Mouse (Mus musculus): ENCODE data around the gene Fgf11. TPM values are rescaled to one million over a fixed set of nuclear protein-coding genes. Genes with fewer than 3 reads are reported as not detected.

Gene Fgf11
- polyA plus RNA-seq, 1 experiment from 2014 or later, result 2.3 TPM

- WGBS, result 17% methylated on average over 12 of the region's 12 CpGs
- DNase-seq (ENCODE audit: low spot score) (no peak), ATAC-seq (ENCODE audit: low read depth) (no peak)
- H3K36me3 ChIP-seq (ENCODE audit: control insufficient read depth, insufficient read depth, low read length), result no peaks in the 10 kb centered on the region
- H3K27me3 ChIP-seq (replicated peaks; ENCODE audit: control insufficient read depth, insufficient read depth, low read length), result peaks cover 33% of the 10 kb centered on the region
- H3K4me1 ChIP-seq (ENCODE audit: control insufficient read depth, insufficient read depth, low read length), result peaks cover 42% of the 10 kb centered on the region
- H3K9me3 ChIP-seq (ENCODE audit: control insufficient read depth, low read length), result no peaks in the 10 kb centered on the region
- H3K9ac ChIP-seq (ENCODE audit: low read depth, low read length), result no peak overlapping the region; the same call in 1 of the 2 replicates
- peak overlapping the region; percentile 80 for H3K27ac ChIP-seq (replicated peaks; ENCODE audit: low read depth, low read length)
- peak overlapping the region; percentile 97 for H3K4me2 ChIP-seq (ENCODE audit: low read depth, low read length)
- H3K4me3 ChIP-seq (ENCODE audit: low read depth, low read length), result peak overlapping the region; percentile 58
Observed at GRCm38 (mm10) chr11:69799394-69800137, 2.1 kb downstream of the Fgf11 start.

GRCm38 (mm10) chr11:69797924-69798323, 3.7 kb downstream of the Fgf11 start:
- H3K4me3 ChIP-seq (ENCODE audit: low read depth, low read length), result no peak overlapping the region

GRCm38 (mm10) chr11:69795983-69796435, 5.6 kb downstream of the Fgf11 start:
- peaks cover 14% of the 10 kb centered on the region for H3K4me1 ChIP-seq (ENCODE audit: control insufficient read depth, insufficient read depth, low read length)
- 3% methylated on average over 13 of the region's 13 CpGs for WGBS
- peaks cover 12% of the 10 kb centered on the region; the same call in 1 of the 2 replicates for H3K27me3 ChIP-seq (replicated peaks; ENCODE audit: control insufficient read depth, insufficient read depth, low read length)
- DNase-seq (ENCODE audit: low spot score) (peak; percentile 63), ATAC-seq (ENCODE audit: low read depth) (no peak)
- H3K9ac ChIP-seq (ENCODE audit: low read depth, low read length), result peak overlapping the region; percentile 61
- peak overlapping the region; percentile 51 for H3K4me3 ChIP-seq (ENCODE audit: low read depth, low read length)
- no peaks in the 10 kb centered on the region for H3K9me3 ChIP-seq (ENCODE audit: control insufficient read depth, low read length)
- H3K36me3 ChIP-seq (ENCODE audit: control insufficient read depth, insufficient read depth, low read length), result no peaks in the 10 kb centered on the region
- peak overlapping the region; percentile 95 for H3K4me2 ChIP-seq (ENCODE audit: low read depth, low read length)
- H3K27ac ChIP-seq (replicated peaks; ENCODE audit: low read depth, low read length), result no peak overlapping the region

More at GRCm38 (mm10) chr11:69797924-69798323, 3.7 kb downstream of the Fgf11 start:
- DNase-seq (ENCODE audit: low spot score) (no peak), ATAC-seq (ENCODE audit: low read depth) (no peak)
- 77% methylated on average over 7 of the region's 7 CpGs for WGBS
- Histone ChIP-seq H3K27ac (replicated peaks; ENCODE audit: low read depth, low read length) (no peak overlapping the region), H3K4me2 (ENCODE audit: low read depth, low read length) (no peak overlapping the region), H3K4me1 (ENCODE audit: control insufficient read depth, insufficient read depth, low read length) (peaks cover 28% of the 10 kb centered on the region), H3K9ac (ENCODE audit: low read depth, low read length) (no peak overlapping the region), H3K9me3 (ENCODE audit: control insufficient read depth, low read length) (no peaks in the 10 kb centered on the region), H3K27me3 (replicated peaks; ENCODE audit: control insufficient read depth, insufficient read depth, low read length) (peaks cover 20% of the 10 kb centered on the region), H3K36me3 (ENCODE audit: control insufficient read depth, insufficient read depth, low read length) (no peaks in the 10 kb centered on the region)

- Histone ChIP-seq H3K36me3 (ENCODE audit: control insufficient read depth, insufficient read depth, low read length) (no peaks in the 10 kb centered on the region), H3K4me1 (ENCODE audit: control insufficient read depth, insufficient read depth, low read length) (peaks cover 14% of the 10 kb centered on the region), H3K27ac (replicated peaks; ENCODE audit: low read depth, low read length) (peak within 1 kb of the TSS; percentile 70), H3K27me3 (replicated peaks; ENCODE audit: control insufficient read depth, insufficient read depth, low read length) (peaks cover 12% of the 10 kb centered on the region; the same call in 1 of the 2 replicates), H3K9ac (ENCODE audit: low read depth, low read length) (peak within 1 kb of the TSS; percentile 61), H3K4me2 (ENCODE audit: low read depth, low read length) (peak within 1 kb of the TSS; percentile 95), H3K9me3 (ENCODE audit: control insufficient read depth, low read length) (no peaks in the 10 kb centered on the region), H3K4me3 (ENCODE audit: low read depth, low read length) (peak within 1 kb of the TSS; percentile 51)
- DNase-seq (ENCODE audit: low spot score) (peak; percentile 99), ATAC-seq (ENCODE audit: low read depth) (peak; percentile 98)
- WGBS, result 3% methylated on average over 45 of the region's 52 CpGs
Observed at GRCm38 (mm10) chr11:69795168-69795982, 6.3 kb downstream of the Fgf11 start, which contains the start of gene Chrnb1. TSS of gene Chrnb1 (minus strand) at chr11:69795943.

- Histone ChIP-seq H3K9me3 (ENCODE audit: control insufficient read depth, low read length) (no peaks in the 10 kb centered on the region), H3K27ac (replicated peaks; ENCODE audit: low read depth, low read length) (no peak overlapping the region), H3K36me3 (ENCODE audit: control insufficient read depth, insufficient read depth, low read length) (no peaks in the 10 kb centered on the region), H3K4me2 (ENCODE audit: low read depth, low read length) (no peak overlapping the region), H3K27me3 (replicated peaks; ENCODE audit: control insufficient read depth, insufficient read depth, low read length) (peaks cover 12% of the 10 kb centered on the region; the same call in 1 of the 2 replicates), H3K9ac (ENCODE audit: low read depth, low read length) (no peak overlapping the region), H3K4me3 (ENCODE audit: low read depth, low read length) (no peak overlapping the region), H3K4me1 (ENCODE audit: control insufficient read depth, insufficient read depth, low read length) (peaks cover 5% of the 10 kb centered on the region; the same call in 1 of the 2 replicates)
- 53% methylated on average over 5 of the region's 5 CpGs for WGBS
- ATAC-seq (ENCODE audit: low read depth) (no peak), DNase-seq (ENCODE audit: low spot score) (no peak)
Observed at GRCm38 (mm10) chr11:69793429-69793828, 8.2 kb downstream of the Fgf11 start.

GRCm38 (mm10) chr11:69791420-69791819, 10.2 kb downstream of the Fgf11 start:
- Histone ChIP-seq H3K4me1 (ENCODE audit: control insufficient read depth, insufficient read depth, low read length) (peaks cover 5% of the 10 kb centered on the region; the same call in 1 of the 2 replicates), H3K27ac (replicated peaks; ENCODE audit: low read depth, low read length) (no peak overlapping the region), H3K9ac (ENCODE audit: low read depth, low read length) (no peak overlapping the region), H3K36me3 (ENCODE audit: control insufficient read depth, insufficient read depth, low read length) (no peaks in the 10 kb centered on the region), H3K4me3 (ENCODE audit: low read depth, low read length) (no peak overlapping the region), H3K9me3 (ENCODE audit: control insufficient read depth, low read length) (no peaks in the 10 kb centered on the region), H3K27me3 (replicated peaks; ENCODE audit: control insufficient read depth, insufficient read depth, low read length) (no peaks in the 10 kb centered on the region), H3K4me2 (ENCODE audit: low read depth, low read length) (no peak overlapping the region)
- DNase-seq (ENCODE audit: low spot score) (no peak), ATAC-seq (ENCODE audit: low read depth) (no peak)
- WGBS, result 63% methylated on average over 5 of the region's 5 CpGs

GRCm38 (mm10) chr11:69789431-69789830, 12.2 kb downstream of the Fgf11 start:
- 55% methylated on average over 5 of the region's 5 CpGs for WGBS
- DNase-seq (ENCODE audit: low spot score) (no peak), ATAC-seq (ENCODE audit: low read depth) (no peak)
- Histone ChIP-seq H3K27ac (replicated peaks; ENCODE audit: low read depth, low read length) (no peak overlapping the region), H3K36me3 (ENCODE audit: control insufficient read depth, insufficient read depth, low read length) (no peaks in the 10 kb centered on the region), H3K4me2 (ENCODE audit: low read depth, low read length) (no peak overlapping the region), H3K4me1 (ENCODE audit: control insufficient read depth, insufficient read depth, low read length) (no peaks in the 10 kb centered on the region), H3K4me3 (ENCODE audit: low read depth, low read length) (no peak overlapping the region), H3K9me3 (ENCODE audit: control insufficient read depth, low read length) (no peaks in the 10 kb centered on the region), H3K27me3 (replicated peaks; ENCODE audit: control insufficient read depth, insufficient read depth, low read length) (no peaks in the 10 kb centered on the region), H3K9ac (ENCODE audit: low read depth, low read length) (no peak overlapping the region)

- no peaks in the 10 kb centered on the region for H3K4me1 ChIP-seq (ENCODE audit: control insufficient read depth, insufficient read depth, low read length)
- ATAC-seq (ENCODE audit: low read depth) (no peak), DNase-seq (ENCODE audit: low spot score) (no peak)
- H3K4me2 ChIP-seq (ENCODE audit: low read depth, low read length), result no peak overlapping the region
- no peak overlapping the region for H3K27ac ChIP-seq (replicated peaks; ENCODE audit: low read depth, low read length)
- WGBS, result 91% methylated on average over 5 of the region's 5 CpGs
- no peaks in the 10 kb centered on the region for H3K9me3 ChIP-seq (ENCODE audit: control insufficient read depth, low read length)
- no peaks in the 10 kb centered on the region for H3K27me3 ChIP-seq (replicated peaks; ENCODE audit: control insufficient read depth, insufficient read depth, low read length)
- no peak overlapping the region for H3K9ac ChIP-seq (ENCODE audit: low read depth, low read length)
- H3K36me3 ChIP-seq (ENCODE audit: control insufficient read depth, insufficient read depth, low read length), result no peaks in the 10 kb centered on the region
- H3K4me3 ChIP-seq (ENCODE audit: low read depth, low read length), result no peak overlapping the region
Observed at GRCm38 (mm10) chr11:69787306-69787705, 14.4 kb downstream of the Fgf11 start.
